Mouse (Mus musculus) T-helper 1 cell (primary cell): Measurements from ENCODE around the gene Ing3.

Experiments
- in situ Hi-C: fragments of 300-600 bp; cut with MboI, MseI; formaldehyde crosslinking; loops from one replicate; pipeline ENCODE4 v1.15.1; 2025; ENCODE audit warnings: high pct_unique_total_duplicates

The Ing3 gene

GRCm38 (mm10) chr6:21949226-21949731 lies at the start of gene Ing3:
Ing3 (plus strand) TSS chr6:21949571.
- in situ Hi-C loops = loop anchor here (5.0 kb wide), 1 partner anchor 38 kb away; the partner anchor contains the start of gene Cped1

- in situ Hi-C loops = no loop called here
Measured at GRCm38 (mm10) chr6:21909720-21910119, 39.7 kb upstream of the Ing3 start.

DNA sequence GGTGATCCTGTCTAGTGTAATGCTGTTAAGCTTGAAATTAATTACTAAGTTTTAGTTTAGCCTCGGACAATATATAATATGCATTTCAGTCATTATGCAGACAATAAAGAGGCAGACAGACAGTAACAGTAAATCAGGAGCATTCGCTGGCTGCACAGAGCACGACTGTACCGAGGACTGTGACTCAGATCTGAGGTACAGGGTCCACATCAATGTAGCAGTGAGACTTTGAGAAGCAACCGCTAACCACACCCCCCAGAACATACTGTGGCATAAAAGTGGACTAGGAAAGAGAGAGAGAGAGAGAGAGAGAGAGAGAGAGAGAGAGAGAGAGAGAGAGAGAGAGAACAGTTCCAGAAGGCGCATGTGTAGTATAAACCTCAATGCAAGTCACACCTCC lies 38.6 kb upstream of the Ing3 start:
- in situ Hi-C loops = no loop called here

DNA sequence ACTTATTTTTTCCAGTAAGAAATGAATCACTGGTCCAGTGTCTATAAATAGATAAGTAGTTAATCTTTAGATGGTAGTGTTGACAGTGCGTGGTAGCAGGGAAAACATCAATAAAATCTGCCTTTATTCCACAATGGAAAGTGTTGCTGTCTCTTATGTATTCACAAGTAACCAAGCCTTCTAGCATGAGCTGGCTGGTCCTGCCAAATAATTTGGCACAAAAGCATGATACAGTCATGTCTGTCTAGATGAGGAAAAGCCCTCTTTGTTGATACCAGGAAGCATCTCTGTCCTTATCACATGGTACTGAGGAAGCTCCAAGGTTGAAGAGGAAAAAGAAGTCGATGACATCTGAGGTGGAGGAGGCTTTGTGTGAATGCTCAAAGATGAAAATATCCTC lies 32.8 kb upstream of the Ing3 start:
- in situ Hi-C loops = no loop called here

GRCm38 (mm10) chr6:21924150-21924549 lies 25.2 kb upstream of the Ing3 start:
- in situ Hi-C loops = loop anchor here (5.0 to 10.0 kb wide), 2 partner anchors 77 to 661 kb away; no protein-coding TSS in a partner anchor

DNA sequence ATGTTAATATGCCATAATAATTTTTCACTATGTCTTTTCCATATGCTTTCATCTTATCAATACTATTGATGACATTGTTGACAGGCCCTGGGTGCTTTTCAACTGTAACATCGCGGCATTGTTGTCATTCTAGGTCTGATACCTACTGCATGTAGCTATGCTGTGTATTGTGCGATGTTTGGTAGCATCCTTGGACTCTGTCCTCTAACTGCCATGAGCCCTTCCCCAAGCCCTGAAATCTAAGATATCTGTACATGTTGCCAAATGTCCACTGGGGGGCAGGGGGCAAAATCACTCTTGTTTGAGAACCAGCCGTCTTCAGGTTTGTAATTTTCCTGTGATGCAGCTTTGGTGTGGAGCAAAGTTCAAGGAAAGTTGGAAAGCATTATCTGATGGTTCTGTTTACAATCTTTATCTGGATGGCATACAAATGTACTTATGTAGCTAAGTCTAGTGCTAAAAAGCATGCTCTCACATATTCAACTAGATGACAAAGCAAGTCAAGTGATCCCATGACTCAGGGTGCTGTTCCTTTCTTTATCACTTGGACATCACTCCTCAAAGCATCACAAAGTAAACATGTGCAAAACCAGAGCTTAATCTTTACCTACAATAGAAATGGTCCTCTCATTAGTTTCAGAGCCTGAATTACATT lies 11.3 kb upstream of the Ing3 start:
- in situ Hi-C loops = no loop called here

DNA sequence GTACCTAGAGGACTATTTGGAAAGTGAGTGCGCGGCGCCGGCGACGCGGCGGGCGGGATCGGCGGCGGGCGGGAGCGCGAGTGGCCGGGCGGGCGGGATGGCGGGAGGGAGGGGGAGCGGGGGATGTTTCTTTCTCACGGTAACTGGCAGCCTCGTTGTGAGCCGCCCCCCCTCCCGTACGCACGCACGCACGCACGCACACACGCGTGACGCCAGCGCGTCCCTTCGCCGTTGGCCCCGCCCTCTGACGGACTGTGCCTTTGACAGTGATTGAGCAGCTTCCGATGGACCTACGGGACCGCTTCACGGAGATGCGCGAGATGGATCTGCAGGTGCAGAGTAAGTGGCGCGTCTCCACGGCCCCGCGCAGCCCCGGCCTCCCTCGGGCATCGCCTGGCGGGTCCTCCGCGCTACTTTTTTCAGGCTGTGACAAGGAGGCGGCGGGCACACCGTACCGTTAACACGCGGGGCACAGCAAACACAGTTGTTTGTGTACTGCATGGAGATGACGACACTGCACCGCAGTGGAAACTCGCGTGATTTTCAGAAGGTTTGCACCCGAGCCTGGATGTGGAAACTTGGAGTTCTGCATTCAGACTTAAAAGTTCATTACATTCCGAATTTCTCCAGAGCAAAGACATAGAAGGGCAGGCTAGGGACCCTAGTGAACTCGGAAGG lies 539 bp downstream of the Ing3 start:
- in situ Hi-C loops = loop anchor here (5.0 kb wide), 1 partner anchor 37 kb away; the partner anchor contains the start of gene Cped1

DNA sequence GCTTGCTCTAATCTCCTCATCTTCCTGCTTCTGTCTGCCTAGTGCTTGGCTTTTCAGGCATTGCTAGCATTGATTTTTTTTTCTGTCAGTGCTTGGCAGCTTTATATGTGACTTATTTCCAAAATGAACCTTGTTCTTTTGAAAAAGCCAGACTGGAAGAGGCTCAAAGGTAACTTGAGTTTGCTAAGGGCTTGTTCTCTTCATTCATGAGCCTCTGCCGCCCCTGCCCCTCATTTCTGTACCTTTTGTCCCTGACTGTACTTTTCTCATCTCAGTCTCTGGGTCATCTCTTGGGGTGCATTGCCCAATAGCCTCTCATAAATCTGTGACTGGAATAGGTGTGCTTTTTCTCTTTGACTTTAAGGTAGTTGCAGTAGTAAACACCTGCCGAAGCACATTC lies 1.3 kb downstream of the Ing3 start:
- in situ Hi-C loops = no loop called here

DNA sequence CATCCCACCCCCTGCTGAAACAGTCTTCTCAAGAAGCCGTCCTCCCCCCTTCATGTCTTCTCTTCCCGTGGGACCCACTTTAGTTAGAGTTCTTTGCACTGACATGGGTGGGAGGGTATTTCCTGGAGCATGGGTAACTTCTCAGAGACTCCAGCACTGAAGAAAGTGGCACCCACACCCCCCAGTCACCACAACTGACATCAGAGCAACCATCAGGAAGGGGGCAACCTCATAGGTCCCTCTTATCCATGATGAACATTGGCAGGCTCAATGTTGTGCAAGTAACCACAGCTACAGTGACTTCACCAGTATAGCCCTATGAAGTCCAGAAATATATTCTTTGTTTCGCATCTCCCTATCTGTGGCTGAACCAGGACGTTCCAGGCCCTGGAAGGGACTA lies 6.1 kb downstream of the Ing3 start:
- in situ Hi-C loops = no loop called here

DNA sequence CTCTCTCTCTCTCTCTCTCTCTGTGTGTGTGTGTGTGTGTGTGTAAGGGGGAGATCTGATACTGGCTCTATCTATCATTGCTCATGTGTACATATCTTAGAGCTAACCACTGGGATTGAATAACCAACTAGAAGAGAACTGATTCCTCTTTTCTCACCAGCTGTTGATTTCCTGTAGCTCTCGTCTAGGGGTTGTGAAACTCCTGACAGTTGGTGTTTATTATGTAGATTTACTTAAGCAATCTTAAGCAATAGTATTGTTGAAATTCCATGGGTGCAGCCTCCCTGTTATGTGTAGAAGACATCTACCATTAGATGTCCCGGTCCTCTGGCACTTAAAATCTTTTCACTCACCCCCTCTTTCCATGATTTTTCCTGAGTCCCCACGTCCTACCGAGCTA lies 9.6 kb downstream of the Ing3 start:
- in situ Hi-C loops = no loop called here

DNA sequence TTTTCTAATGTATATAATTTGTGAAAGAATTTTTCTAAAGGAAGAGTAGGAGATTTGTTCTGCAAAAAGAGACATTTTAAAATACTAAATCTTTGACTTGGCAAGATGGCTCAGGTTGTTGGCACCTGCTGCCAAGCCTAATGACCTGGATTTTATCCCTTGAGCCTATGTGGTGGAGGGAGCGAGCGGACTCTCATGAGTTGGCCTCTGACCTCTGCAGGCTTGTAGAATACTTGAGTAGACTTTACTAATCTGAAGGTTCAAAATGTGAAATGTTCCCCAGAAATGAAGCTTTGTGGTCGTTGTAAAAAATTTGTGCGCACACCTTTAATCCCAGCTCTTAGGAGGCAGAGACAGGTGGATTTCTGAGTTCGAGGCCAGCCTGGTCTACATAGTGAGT lies 10.5 kb downstream of the Ing3 start:
- in situ Hi-C loops = no loop called here

DNA sequence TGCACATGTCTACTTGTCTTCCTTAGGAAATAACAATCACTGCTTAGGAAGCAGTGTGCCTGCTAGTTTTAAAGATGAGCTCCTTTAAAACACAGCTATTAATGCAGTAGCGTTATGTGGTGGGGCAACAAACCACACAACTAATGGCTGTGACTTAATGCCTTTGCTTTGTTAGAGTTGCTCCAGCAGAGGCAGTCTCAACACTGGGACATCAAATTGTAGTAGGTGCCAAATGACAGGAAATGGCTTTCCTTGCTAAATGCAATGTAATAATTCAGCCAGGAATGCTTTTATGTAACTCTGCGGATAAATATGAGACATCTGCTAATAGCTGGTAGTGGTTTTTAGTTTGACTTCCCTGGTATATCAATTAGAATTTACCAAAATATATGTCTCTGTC lies 28.2 kb downstream of the Ing3 start:
- in situ Hi-C loops = no loop called here

DNA sequence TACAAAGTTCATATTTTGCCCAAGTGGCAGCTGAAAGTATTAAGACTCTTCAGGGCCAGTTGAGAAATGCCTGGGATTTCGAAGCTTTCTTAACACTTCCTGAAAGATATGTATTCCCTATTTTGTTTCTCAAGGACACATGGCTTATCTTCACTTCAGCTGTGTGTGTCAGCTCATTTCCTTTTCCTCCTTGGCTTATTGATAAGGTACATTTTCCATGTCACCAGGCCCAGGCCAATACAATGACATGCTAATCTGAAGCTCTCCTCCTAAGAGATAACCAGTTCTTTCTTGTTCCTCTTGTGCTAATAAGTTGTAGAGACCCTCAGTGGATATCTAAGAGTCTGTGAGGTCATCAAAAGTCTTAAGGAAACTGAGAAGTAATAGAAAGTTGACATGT lies 31.7 kb downstream of the Ing3 start:
- in situ Hi-C loops = no loop called here

DNA sequence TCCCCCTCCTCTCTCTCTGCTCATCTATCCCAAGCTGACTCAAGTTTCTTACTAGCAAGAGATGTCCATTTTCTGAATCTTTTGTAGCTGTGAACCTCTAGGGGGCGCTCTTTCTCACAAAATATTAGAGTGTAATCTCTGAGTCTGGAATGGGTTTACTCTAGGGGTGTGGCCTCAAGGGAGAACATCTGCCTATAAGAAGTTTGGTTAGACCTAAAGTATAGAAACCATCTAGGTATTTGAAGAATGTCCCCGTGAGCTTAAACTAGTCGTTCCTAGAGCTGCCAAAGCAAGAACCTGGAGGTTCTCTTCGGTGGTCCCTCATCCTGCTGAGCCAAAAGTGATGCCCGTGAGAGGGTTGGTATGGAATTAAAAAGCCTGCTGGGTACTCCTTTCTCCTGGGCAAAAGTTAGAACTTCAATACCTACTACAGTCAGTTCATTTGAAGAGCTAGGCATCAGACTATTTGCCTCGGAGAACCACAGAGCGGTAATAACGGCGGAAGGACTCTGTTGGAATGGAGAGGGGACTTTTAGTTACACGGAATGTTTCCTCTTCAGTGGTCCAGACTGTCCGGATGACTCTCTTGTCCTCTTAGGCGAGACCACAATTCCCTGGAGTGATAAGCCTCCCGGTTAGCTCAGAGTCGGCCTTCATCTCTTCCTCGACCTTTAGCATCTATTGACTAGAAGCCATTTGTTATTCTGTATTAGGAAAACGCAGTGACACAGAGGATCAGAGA lies 35.8 kb downstream of the Ing3 start:
- in situ Hi-C loops = loop anchor here (5.0 kb wide), 1 partner anchor 38 kb away; the partner anchor contains the start of gene Ing3

DNA sequence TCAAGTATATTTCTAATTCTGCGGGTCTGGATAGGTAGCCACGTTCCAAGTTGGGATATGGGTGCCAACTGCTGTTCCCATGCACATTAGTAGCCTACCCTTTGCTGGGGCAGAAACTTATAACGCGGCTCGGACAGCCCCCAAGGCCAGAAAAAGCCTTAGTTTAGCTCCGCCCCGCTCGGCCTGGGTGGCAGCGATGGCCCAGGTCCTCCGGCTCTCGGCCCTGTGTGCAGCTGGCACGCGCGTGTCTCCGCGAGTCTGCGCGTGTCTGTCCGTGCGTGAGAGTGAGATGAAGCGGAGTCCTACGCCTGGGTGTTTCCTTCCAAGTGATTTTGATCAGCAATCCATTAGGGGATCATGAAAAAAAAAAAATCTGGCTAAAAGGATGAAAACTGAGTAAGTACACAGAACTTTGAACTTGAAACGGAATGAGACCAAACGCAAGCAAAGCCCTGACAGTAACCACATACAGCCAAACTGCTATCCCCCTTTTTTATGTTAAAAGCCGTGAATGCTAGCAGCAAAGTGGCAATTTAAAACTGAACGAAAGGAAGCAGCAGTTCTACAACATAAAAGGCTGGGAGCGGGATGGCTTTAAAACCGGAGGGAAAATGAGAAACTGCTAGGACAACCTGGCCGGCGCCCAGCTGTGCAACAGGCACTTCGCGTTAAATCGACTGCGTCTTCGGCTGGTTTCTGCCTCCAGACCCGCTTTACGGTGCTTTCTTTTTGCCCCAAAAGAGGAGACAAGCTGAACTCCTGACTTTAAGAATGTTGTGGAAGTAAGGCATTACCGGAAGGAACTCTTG lies 36.6 kb downstream of the Ing3 start, which contains the start of gene Cped1:
Gene Cped1, plus strand, starts transcription at position 185 of the 809 bp plus-strand sequence.
- in situ Hi-C loops = loop anchor here (5.0 kb wide), 1 partner anchor 39 kb away; the partner anchor contains the start of gene Ing3

- in situ Hi-C loops = loop anchor here (5.0 kb wide), 1 partner anchor 39 kb away; the partner anchor contains the start of gene Ing3
Measured at GRCm38 (mm10) chr6:21986660-21987331, 37.4 kb downstream of the Ing3 start.

DNA sequence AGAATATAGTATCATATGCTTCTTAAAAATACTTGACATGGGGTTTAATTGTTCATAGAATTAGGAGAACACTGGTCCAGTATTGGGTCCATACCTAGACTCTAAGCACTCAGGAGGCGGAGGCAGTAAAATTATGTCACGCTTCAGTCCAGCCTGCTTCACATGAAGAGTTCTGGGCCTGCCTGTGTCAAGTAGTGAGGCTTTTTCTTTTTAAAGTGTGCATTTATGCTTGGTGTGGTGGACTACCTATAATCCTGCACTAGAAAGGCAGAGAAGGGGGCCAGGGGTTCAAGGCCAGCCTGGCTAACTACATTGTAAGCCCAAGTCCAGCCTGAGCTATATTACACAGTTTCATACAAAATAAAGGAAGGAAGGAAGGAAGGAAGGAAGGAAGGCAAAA lies 38.2 kb downstream of the Ing3 start:
- in situ Hi-C loops = loop anchor here (5.0 kb wide), 1 partner anchor 40 kb away; the partner anchor contains the start of gene Ing3

- in situ Hi-C loops = loop anchor here (5.0 kb wide), 1 partner anchor 41 kb away; the partner anchor contains the start of gene Ing3
Measured at GRCm38 (mm10) chr6:21988296-21988695, 38.9 kb downstream of the Ing3 start.

DNA sequence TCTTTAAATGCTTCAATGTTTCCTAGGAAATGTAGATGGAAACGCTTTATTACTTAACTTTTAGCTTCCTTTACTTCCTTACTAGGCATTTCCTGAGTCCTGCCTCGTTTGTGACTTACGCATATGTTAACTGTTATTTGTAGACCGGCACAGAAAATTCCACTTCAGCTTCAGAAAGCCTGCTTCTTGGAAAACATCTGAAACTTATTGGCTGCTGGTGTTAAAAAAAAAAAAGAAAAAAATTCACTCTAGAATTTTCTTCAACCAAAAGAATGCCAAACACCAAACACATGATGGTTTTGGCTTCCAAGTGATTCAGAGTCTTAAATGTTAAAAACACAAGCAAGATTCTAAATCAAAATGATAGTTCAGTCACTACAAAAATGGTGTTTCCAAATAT lies 39.7 kb downstream of the Ing3 start:
- in situ Hi-C loops = loop anchor here (5.0 kb wide), 1 partner anchor 42 kb away; the partner anchor contains the start of gene Ing3
